Mouse (Mus musculus): ENCODE measurements around the gene Klk4.

DNA sequence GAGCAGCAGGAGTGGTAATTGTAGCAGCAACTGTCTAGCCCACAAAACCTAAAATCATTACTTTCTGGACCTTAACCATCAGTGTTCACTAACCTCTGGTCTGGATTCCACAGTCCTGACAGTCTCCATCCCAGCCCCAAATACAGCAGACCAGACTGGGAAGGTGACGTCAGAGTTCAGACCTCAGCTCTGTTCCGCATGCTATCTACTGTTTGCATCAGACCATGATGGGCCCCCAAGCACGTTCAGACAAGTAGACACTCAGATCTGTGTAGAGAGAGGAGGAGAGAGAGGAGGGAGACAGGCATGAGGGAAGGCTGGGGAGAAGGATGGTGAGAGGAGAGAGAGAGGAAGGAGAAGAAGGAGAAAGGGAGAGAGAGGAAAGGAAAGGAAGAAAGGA lies 10.8 kb downstream of the Klk4 start:
- TF ChIP-seq CTCF (IDR thresholded peaks at IDR 0.05; ENCODE audit: low read depth): no peak
- no peak for TF ChIP-seq EP300 (IDR thresholded peaks at IDR 0.05; ENCODE audit: low read depth)
